Mouse (Mus musculus) heart, embryonic 14.5 days (tissue): ENCODE measurements around the gene Smpx. TPM values are rescaled to one million over a fixed set of nuclear protein-coding genes. Genes with fewer than 3 reads are reported as not detected.

Experiments
- ATAC-seq: fragments of 200-750 bp; cut with Nextera tagmentation; 2 replicates; pipeline ENCODE4 v1.8.0; 2017; ENCODE audit warnings: low read depth, moderate TSS enrichment; ENCODE audit not compliant: insufficient number of reproducible peaks, insufficient read depth, low FRiP score
- H3K27ac ChIP-seq, 2 experiments: fragments of 200-500 bp in 1 of 2; fragments of 300-500 bp in 1 of 2; sonication (generic) in 1 of 2; replicated peaks in 1 of 2; 2 replicates each; pipeline ENCODE4 v1.5.1; 2012 to 2014; ENCODE audit warnings: low read depth in 2 of 2, low read length in 2 of 2, control low read depth in 1 of 2, mild to moderate bottlenecking in 1 of 2, mixed read lengths in 1 of 2; ENCODE audit not compliant: control insufficient read depth in 1 of 2, insufficient read depth in 1 of 2
- H3K27me3 ChIP-seq: fragments of 300-500 bp; sonication (generic); 2 replicates; pipeline ENCODE4 v1.6.1; 2014; ENCODE audit warnings: mild to moderate bottlenecking, low read length, control low read depth; ENCODE audit not compliant: control insufficient read depth, insufficient read depth
- H3K36me3 ChIP-seq: fragments of 300-500 bp; sonication (generic); 2 replicates; pipeline ENCODE4 v1.6.1; 2014; ENCODE audit warnings: mild to moderate bottlenecking, control low read depth, low read length, mixed read lengths; ENCODE audit not compliant: control insufficient read depth, insufficient read depth
- H3K4me1 ChIP-seq, 2 experiments: fragments of 200-500 bp in 1 of 2; fragments of 300-500 bp in 1 of 2; sonication (generic) in 1 of 2; 2 replicates each; pipeline ENCODE4 v1.6.1; 2012 to 2014; ENCODE audit warnings: low read length in 2 of 2, control low read depth in 1 of 2, mixed read lengths in 1 of 2; ENCODE audit not compliant: control insufficient read depth in 2 of 2, insufficient read depth in 2 of 2
- H3K4me2 ChIP-seq: fragments of 300-500 bp; sonication (generic); 2 replicates; pipeline ENCODE4 v1.6.1; 2014; ENCODE audit warnings: mild to moderate bottlenecking, low read length
- H3K4me3 ChIP-seq, 2 experiments: fragments of 200-500 bp in 1 of 2; fragments of 300-500 bp in 1 of 2; sonication (generic) in 1 of 2; 2 replicates each; pipeline ENCODE4 v1.5.1; 2012 to 2014; ENCODE audit warnings: low read length in 2 of 2, mild to moderate bottlenecking in 2 of 2, control low read depth in 1 of 2, low read depth in 1 of 2, moderate library complexity in 1 of 2; ENCODE audit not compliant: control insufficient read depth in 1 of 2, insufficient read depth in 1 of 2
- H3K9ac ChIP-seq: fragments of 300-500 bp; sonication (generic); 2 replicates; pipeline ENCODE4 v1.6.1; 2014; ENCODE audit warnings: mild to moderate bottlenecking, low read length
- H3K9me3 ChIP-seq: fragments of 300-500 bp; sonication (generic); 2 replicates; pipeline ENCODE4 v1.6.1; 2016; ENCODE audit warnings: low read length, control low read depth; ENCODE audit not compliant: control insufficient read depth
- WGBS: fragments of 180-500 bp; shearing (Covaris S2); extraction: QIAGEN DNeasy Blood & Tissue Kit; methylation state at CpG from one replicate; pipeline ENCODE4 v1.1.7; 2014; 5-methylcytosine and 5-hydroxymethylcytosine counted together
- polyA plus RNA-seq: library from polyadenylated mRNA; unstranded; fragments of >200 nt; fragmentation: Nextera tagmentation; extraction: Ambion mirVana; gene quantifications from 2 replicates; pipeline ENCODE4 v1.2.1, GENCODE M21; 2014

Smpx gene
- polyA plus RNA-seq, 1 experiment from 2014 or later, result 893 TPM

DNA sequence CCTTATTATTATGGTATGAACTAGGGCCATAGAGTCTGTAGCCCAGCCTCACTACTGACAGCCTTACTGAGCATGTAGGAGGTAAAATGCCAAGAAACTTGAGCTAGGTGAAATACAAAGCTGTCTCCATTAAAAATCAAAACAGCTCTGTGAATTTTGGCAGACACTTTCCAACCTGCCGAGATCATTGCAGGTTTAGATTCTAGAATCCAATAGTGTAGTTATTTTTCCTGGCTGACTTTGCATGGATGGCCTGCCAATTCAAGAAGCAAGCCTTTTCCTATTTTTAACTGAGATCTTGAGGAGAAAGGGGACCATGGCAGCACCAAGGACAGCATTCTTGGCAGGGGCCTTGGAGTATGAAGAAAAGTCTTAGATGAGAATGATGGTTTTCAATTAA is 35.6 kb downstream of the Smpx start:
- Histone ChIP-seq H3K27ac (no peak overlapping the region), H3K9me3 (no peaks in the 10 kb centered on the region), H3K4me3 (no peak overlapping the region), H3K9ac (no peak overlapping the region), H3K27me3 (no peaks in the 10 kb centered on the region), H3K4me1 (no peaks in the 10 kb centered on the region; a peak in 1 of 4 replicates), H3K36me3 (peaks cover 10% of the 10 kb centered on the region; the same call in 1 of the 2 replicates), H3K4me2 (no peak overlapping the region)
- 71% methylated on average over 1 of the region's 1 CpGs for WGBS
- ATAC-seq, result no peak

DNA sequence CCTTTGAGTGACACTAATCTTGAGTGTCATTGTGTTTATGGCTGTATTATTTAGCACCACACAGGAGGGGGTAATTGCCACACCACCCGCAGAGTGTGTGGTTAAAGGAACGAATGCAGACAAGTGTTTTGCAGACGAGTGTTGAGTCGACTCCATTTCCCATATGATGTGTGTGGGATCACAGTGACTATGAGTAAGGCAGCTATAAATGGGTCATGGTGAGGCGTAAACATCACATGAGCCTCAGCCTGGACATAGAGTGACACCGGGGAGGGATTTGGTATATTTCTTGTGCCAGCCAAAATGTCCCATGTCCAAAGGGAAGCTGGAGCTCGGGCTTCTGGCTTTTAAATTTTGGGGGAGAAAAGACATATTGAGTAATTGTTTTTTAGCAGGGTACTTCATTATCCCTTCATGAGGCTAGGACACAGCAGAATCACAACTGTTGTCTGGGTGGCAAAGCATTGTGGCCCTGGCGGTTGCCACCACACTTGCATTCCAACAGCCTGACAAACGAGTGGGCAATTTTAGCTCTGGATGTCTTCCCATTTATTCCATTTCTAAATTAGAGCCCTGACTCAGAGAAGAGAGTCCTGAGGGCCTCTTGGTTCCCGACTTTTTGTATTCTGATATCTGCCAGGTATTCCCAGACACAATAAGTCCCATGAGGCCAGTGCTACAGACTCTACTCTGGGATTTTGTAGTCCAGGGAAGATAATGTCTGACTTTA is 49.3 kb downstream of the Smpx start:
- H3K27ac ChIP-seq, result peak overlapping the region; percentile 70 to 77

DNA sequence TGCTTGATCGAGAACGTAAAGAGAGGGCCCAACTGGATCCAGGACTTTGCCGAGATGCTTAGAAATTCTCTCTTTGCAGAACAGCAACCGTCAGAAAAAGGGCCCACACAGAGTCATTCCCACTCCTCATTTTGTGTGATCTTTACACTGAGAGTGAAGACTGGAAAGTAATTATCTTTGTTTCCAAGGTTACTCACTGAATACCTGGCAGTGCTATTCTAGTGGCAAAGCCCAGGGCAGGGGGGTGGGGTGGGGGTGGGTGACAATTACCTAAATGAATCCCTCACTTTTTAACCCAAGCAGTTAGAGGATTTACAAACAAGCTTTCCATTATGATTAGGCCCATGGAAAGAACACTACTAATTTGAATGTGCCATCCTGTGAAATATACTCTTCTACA is 55.8 kb downstream of the Smpx start:
- 65% methylated on average over 4 of the region's 4 CpGs for WGBS
- H3K9ac ChIP-seq, result no peak overlapping the region
- no peaks in the 10 kb centered on the region for H3K27me3 ChIP-seq
- H3K4me1 ChIP-seq, result no peaks in the 10 kb centered on the region
- no peak overlapping the region for H3K4me3 ChIP-seq
- H3K36me3 ChIP-seq, result peaks cover 13% of the 10 kb centered on the region
- H3K4me2 ChIP-seq, result no peak overlapping the region
- ATAC-seq, result no peak
- no peak overlapping the region for H3K27ac ChIP-seq
- H3K9me3 ChIP-seq, result no peaks in the 10 kb centered on the region

More for the DNA sequence above, 49.3 kb downstream of the Smpx start:
- no peak overlapping the region for H3K4me3 ChIP-seq
- 57% methylated on average over 10 of the region's 10 CpGs for WGBS
- no peaks in the 10 kb centered on the region for H3K27me3 ChIP-seq
- ATAC-seq, result peak; percentile 35; the same call in 1 of the 2 replicates
- H3K9me3 ChIP-seq, result no peaks in the 10 kb centered on the region
- H3K4me1 ChIP-seq, result peaks cover 3 to 4% of the 10 kb centered on the region in 2 experiments; a peak in 3 of 4 replicates
- no peak overlapping the region for H3K9ac ChIP-seq
- H3K4me2 ChIP-seq, result no peak overlapping the region
- H3K36me3 ChIP-seq, result peaks cover 9% of the 10 kb centered on the region

DNA sequence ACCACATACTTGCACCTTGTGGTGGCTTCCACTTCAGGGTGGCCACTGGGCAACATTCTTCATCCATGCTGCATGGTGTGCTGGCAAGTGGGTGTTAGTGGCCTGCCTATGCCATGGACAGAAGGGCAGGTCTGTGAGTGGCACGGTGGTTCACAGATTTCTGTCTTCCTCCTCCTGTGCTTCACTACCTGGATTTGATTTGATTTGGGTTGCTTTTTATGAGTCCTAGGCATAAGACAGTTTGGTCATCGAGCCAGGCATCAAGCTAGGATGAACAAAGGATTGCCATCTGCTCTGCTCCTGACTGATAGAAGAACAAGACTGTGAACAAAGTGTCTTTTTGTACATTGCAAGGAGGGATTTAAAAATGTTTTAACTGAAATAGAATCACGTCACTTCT is 63.8 kb downstream of the Smpx start:
- ATAC-seq, result no peak
- Histone ChIP-seq H3K9me3 (no peaks in the 10 kb centered on the region), H3K4me2 (no peak overlapping the region), H3K4me1 (no peaks in the 10 kb centered on the region), H3K4me3 (no peak overlapping the region), H3K27ac (no peak overlapping the region), H3K36me3 (no peaks in the 10 kb centered on the region), H3K27me3 (no peaks in the 10 kb centered on the region), H3K9ac (no peak overlapping the region)
- WGBS, result 73% methylated on average over 3 of the region's 3 CpGs

DNA sequence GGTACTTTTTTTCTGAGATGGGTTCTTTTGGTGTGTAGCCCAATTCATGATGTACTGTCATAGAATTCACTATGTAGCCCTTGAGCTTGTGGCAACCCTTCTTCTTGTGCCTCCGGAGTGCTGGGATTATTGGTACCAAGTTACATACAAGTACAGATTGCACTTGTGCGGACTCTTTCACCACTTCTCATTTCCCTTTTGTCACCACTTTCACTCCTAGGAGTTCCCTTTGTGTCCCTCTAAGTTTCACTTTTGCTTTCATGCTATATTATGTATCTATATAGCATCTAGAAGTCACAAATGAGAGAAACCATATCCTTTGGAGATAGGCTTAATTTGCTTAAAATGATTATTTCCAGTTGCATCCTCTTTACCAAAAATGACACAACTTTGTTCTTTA is 103.0 kb downstream of the Smpx start:
- Histone ChIP-seq H3K9me3 (no peaks in the 10 kb centered on the region), H3K4me1 (no peaks in the 10 kb centered on the region), H3K27ac (no peak overlapping the region), H3K4me3 (no peak overlapping the region), H3K36me3 (no peaks in the 10 kb centered on the region), H3K27me3 (no peaks in the 10 kb centered on the region), H3K4me2 (no peak overlapping the region), H3K9ac (no peak overlapping the region)
- no peak for ATAC-seq
- WGBS, result 88% methylated on average over 2 of the region's 2 CpGs

Other genes with a start within 250 kb of the Smpx start
- 57.9 and 60.8 TPM in 2 replicates for gene Sms, start 206.6 kb upstream of the Smpx start, polyA plus RNA-seq
- 2.9 and 3.1 TPM in 2 replicates for gene Yy2, start 129.9 kb upstream of the Smpx start, polyA plus RNA-seq
- 14.8 and 14.9 TPM in 2 replicates for gene Mbtps2, start 100.2 kb upstream of the Smpx start, polyA plus RNA-seq
- gene Klhl34, start 119.5 kb downstream of the Smpx start, polyA plus RNA-seq, result 0.13 and 0.27 TPM in 2 replicates